Mouse (Mus musculus): Measurements from ENCODE around the gene Tbc1d1. TPM values are rescaled to one million over a fixed set of nuclear protein-coding genes. Genes with fewer than 3 reads are reported as not detected.
A peak's percentile ranks its signal among the peaks of the same experiment; 100 is the strongest.

Gene Tbc1d1
- 20.6 and 31.1 TPM in 2 replicates for total RNA-seq (2012; rRNA removed)

GRCm38 (mm10) chr5:64155861-64156550, at the start of gene Tbc1d1:
Gene Tbc1d1 (plus strand): TSS chr5:64156305.
- Histone ChIP-seq H3K4me1 (ENCODE audit: control insufficient read depth in 2 of 2, insufficient read depth in 2 of 2, low read length in 2 of 2, poor library complexity in 1 of 2) (no peaks in the 10 kb centered on the region), H3K9me3 (ENCODE audit: control insufficient read depth, insufficient read depth, low read depth, low read length) (no peaks in the 10 kb centered on the region), H3K27ac (ENCODE audit: insufficient read depth, low read depth, low read length, poor library complexity, severe bottlenecking) (no peak within 1 kb of the TSS), H3K9ac (ENCODE audit: insufficient read depth, low read depth, low read length, poor library complexity, severe bottlenecking) (no peak within 1 kb of the TSS), H3K4me3 (ENCODE audit: insufficient read depth in 1 of 2, low read depth in 1 of 2, low read length in 2 of 2, poor library complexity in 1 of 2, severe bottlenecking in 1 of 2) (no peak within 1 kb of the TSS), H3K36me3 (ENCODE audit: control insufficient read depth, insufficient read depth, low read length, poor library complexity, severe bottlenecking) (no peaks in the 10 kb centered on the region)
- TF ChIP-seq ZC3H11A (IDR thresholded peaks at IDR 0.05; ENCODE audit: borderline replicate concordance, low read depth, low read length) = no peak
- no peak for TF ChIP-seq HCFC1 (IDR thresholded peaks at IDR 0.05; ENCODE audit: borderline replicate concordance, insufficient read depth, low read length)
- TF ChIP-seq CHD2 (IDR thresholded peaks at IDR 0.05; ENCODE audit: low read depth, low read length) = no peak
- TF ChIP-seq MAFK (IDR thresholded peaks at IDR 0.05; ENCODE audit: insufficient read depth, low read depth, low read length) = no peak
- no peak for TF ChIP-seq ZNF384 (IDR thresholded peaks at IDR 0.05; ENCODE audit: low read depth, low read length)
- no peak for DNase-seq (ENCODE audit: low read depth, low spot score)
- in situ Hi-C loops (cut with MboI; ENCODE audit: low sequenced_read_pairs in 2 of 2, unreplicated experiment in 2 of 2) = no loop called here

GRCm38 (mm10) chr5:64107596-64108289, 48.4 kb upstream of the Tbc1d1 start:
- in situ Hi-C loops (cut with MboI; ENCODE audit: low sequenced_read_pairs in 2 of 2, unreplicated experiment in 2 of 2) = no loop called here
- peaks cover 19% of the 10 kb centered on the region for H3K36me3 ChIP-seq (ENCODE audit: control insufficient read depth, insufficient read depth, low read length, poor library complexity, severe bottlenecking)
- H3K9me3 ChIP-seq (ENCODE audit: control insufficient read depth, insufficient read depth, low read depth, low read length) = no peaks in the 10 kb centered on the region
- no peak overlapping the region for H3K4me3 ChIP-seq (ENCODE audit: insufficient read depth in 1 of 2, low read depth in 1 of 2, low read length in 2 of 2, poor library complexity in 1 of 2, severe bottlenecking in 1 of 2)
- peak overlapping the region; percentile 47 for H3K27ac ChIP-seq (ENCODE audit: insufficient read depth, low read depth, low read length, poor library complexity, severe bottlenecking)
- no peak for DNase-seq (ENCODE audit: low read depth, low spot score)
- peaks cover 0 to 8% of the 10 kb centered on the region in 2 experiments; a peak in 2 of 4 replicates for H3K4me1 ChIP-seq (ENCODE audit: control insufficient read depth in 2 of 2, insufficient read depth in 2 of 2, low read length in 2 of 2, poor library complexity in 1 of 2)
- H3K9ac ChIP-seq (ENCODE audit: insufficient read depth, low read depth, low read length, poor library complexity, severe bottlenecking) = no peak overlapping the region
- TF ChIP-seq ZC3H11A (IDR thresholded peaks at IDR 0.05; ENCODE audit: borderline replicate concordance, low read depth, low read length) (no peak), ZNF384 (IDR thresholded peaks at IDR 0.05; ENCODE audit: low read depth, low read length) (no peak), MAFK (IDR thresholded peaks at IDR 0.05; ENCODE audit: insufficient read depth, low read depth, low read length) (no peak), CHD2 (IDR thresholded peaks at IDR 0.05; ENCODE audit: low read depth, low read length) (no peak), HCFC1 (IDR thresholded peaks at IDR 0.05; ENCODE audit: borderline replicate concordance, insufficient read depth, low read length) (no peak)

GRCm38 (mm10) chr5:64109217-64109616, 46.9 kb upstream of the Tbc1d1 start:
- H3K4me1 ChIP-seq (ENCODE audit: control insufficient read depth in 2 of 2, insufficient read depth in 2 of 2, low read length in 2 of 2, poor library complexity in 1 of 2) = peaks cover 0 to 6% of the 10 kb centered on the region in 2 experiments; a peak in 2 of 4 replicates
- in situ Hi-C loops (cut with MboI; ENCODE audit: low sequenced_read_pairs in 2 of 2, unreplicated experiment in 2 of 2) = no loop called here
- H3K4me3 ChIP-seq (ENCODE audit: insufficient read depth in 1 of 2, low read depth in 1 of 2, low read length in 2 of 2, poor library complexity in 1 of 2, severe bottlenecking in 1 of 2) = no peak overlapping the region
- H3K27ac ChIP-seq (ENCODE audit: insufficient read depth, low read depth, low read length, poor library complexity, severe bottlenecking) = no peak overlapping the region; the same call in 1 of the 2 replicates
- no peak for TF ChIP-seq HCFC1 (IDR thresholded peaks at IDR 0.05; ENCODE audit: borderline replicate concordance, insufficient read depth, low read length)
- no peak for TF ChIP-seq ZNF384 (IDR thresholded peaks at IDR 0.05; ENCODE audit: low read depth, low read length)
- TF ChIP-seq MAFK (IDR thresholded peaks at IDR 0.05; ENCODE audit: insufficient read depth, low read depth, low read length) = no peak
- TF ChIP-seq CHD2 (IDR thresholded peaks at IDR 0.05; ENCODE audit: low read depth, low read length) = no peak
- no peak for TF ChIP-seq ZC3H11A (IDR thresholded peaks at IDR 0.05; ENCODE audit: borderline replicate concordance, low read depth, low read length)
- no peak for DNase-seq (ENCODE audit: low read depth, low spot score)
- peaks cover 12% of the 10 kb centered on the region; the same call in 1 of the 2 replicates for H3K36me3 ChIP-seq (ENCODE audit: control insufficient read depth, insufficient read depth, low read length, poor library complexity, severe bottlenecking)
- no peaks in the 10 kb centered on the region for H3K9me3 ChIP-seq (ENCODE audit: control insufficient read depth, insufficient read depth, low read depth, low read length)
- no peak overlapping the region; the same call in 1 of the 2 replicates for H3K9ac ChIP-seq (ENCODE audit: insufficient read depth, low read depth, low read length, poor library complexity, severe bottlenecking)

GRCm38 (mm10) chr5:64112360-64112759, 43.7 kb upstream of the Tbc1d1 start:
- H3K36me3 ChIP-seq (ENCODE audit: control insufficient read depth, insufficient read depth, low read length, poor library complexity, severe bottlenecking) = peaks cover 11% of the 10 kb centered on the region; the same call in 1 of the 2 replicates
- in situ Hi-C loops (cut with MboI; ENCODE audit: low sequenced_read_pairs in 2 of 2, unreplicated experiment in 2 of 2) = no loop called here
- H3K9ac ChIP-seq (ENCODE audit: insufficient read depth, low read depth, low read length, poor library complexity, severe bottlenecking) = no peak overlapping the region
- TF ChIP-seq MAFK (IDR thresholded peaks at IDR 0.05; ENCODE audit: insufficient read depth, low read depth, low read length) (0 out of 2 replicates have a peak, but pooled peaks have one; percentile 44), ZNF384 (IDR thresholded peaks at IDR 0.05; ENCODE audit: low read depth, low read length) (no peak), CHD2 (IDR thresholded peaks at IDR 0.05; ENCODE audit: low read depth, low read length) (no peak)
- no peaks in the 10 kb centered on the region for H3K9me3 ChIP-seq (ENCODE audit: control insufficient read depth, insufficient read depth, low read depth, low read length)
- H3K27ac ChIP-seq (ENCODE audit: insufficient read depth, low read depth, low read length, poor library complexity, severe bottlenecking) = no peak overlapping the region
- peaks cover 0 to 10% of the 10 kb centered on the region in 2 experiments; a peak in 3 of 4 replicates for H3K4me1 ChIP-seq (ENCODE audit: control insufficient read depth in 2 of 2, insufficient read depth in 2 of 2, low read length in 2 of 2, poor library complexity in 1 of 2)
- H3K4me3 ChIP-seq (ENCODE audit: insufficient read depth in 1 of 2, low read depth in 1 of 2, low read length in 2 of 2, poor library complexity in 1 of 2, severe bottlenecking in 1 of 2) = no peak overlapping the region
- DNase-seq (ENCODE audit: low read depth, low spot score) = no peak

Data from ES-E14 (cell line).